Mouse (Mus musculus): Measurements from ENCODE around the gene Dnaaf5.
A peak's percentile ranks its signal among the peaks of the same experiment; 100 is the strongest.

Gene Dnaaf5

GRCm38 (mm10) chr5:139149681-139150602 lies at the start of gene Dnaaf5, which contains the start of gene Prkar1b:
Gene Dnaaf5, plus strand, starts transcription at chr5:139150223.
Gene Prkar1b, minus strand, starts transcription at chr5:139150001.
- peak; percentile 98 for DNase-seq

- no peak for DNase-seq
Observed at GRCm38 (mm10) chr5:139101783-139102182, 48.2 kb upstream of the Dnaaf5 start.

- peak in 1 of 2 experiments; percentile 11 for DNase-seq
Observed at GRCm38 (mm10) chr5:139107815-139108214, 42.2 kb upstream of the Dnaaf5 start.

DNA sequence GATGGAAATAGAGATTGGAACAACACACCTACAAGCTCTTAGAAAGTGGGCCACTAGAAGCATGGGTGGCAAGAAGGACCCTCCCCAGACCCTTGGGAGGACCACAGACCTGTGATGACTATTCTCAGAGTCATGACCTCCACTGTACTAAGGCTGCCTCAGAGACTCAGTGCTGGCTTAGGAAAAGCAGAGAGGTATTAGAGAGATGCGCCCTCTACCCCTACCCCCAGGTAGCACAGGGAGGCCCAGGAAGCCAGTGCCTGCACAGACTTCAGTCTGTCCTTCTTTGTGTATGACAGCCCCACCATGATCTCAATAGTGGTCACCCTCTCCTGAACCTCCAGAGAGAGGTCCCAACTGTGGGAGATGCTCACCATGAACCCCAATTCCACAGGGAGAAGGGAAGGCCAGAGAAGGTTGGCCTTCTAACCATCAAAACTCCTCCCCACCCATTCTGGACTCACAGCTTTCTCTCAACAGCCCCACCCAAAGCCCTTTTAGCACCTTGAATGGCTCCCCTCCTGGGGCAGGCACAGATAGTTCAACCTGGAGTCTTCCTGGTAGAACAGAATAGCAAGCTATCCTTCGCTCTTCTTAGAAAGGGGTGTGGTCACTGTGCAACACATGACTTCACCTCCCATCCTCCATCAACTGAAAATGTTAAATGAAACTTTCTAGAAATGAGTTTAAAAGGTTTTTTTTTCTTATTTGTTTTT lies 39.7 kb upstream of the Dnaaf5 start:
- DNase-seq = peak in 1 of 2 experiments; percentile 10

DNA sequence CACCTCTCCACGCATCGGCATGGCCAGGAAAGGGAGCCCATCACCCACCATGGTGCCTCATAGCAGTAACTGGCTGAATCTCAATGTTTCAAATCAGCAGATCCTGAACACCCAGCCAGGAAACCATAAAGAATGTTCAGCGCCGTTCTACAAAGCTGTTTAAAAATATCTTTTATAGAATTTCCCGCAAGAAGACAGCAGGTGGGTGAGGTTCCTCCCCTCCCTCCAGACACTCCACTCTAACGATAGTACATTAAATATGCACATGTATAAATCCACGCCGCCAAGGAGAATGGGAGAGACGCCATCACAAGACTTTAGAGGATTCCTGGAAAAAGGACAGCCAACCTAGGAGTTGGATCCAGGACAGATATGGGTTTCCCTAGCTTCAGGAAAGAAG lies 38.0 kb upstream of the Dnaaf5 start:
- DNase-seq = no peak

- DNase-seq = no peak
Observed at GRCm38 (mm10) chr5:139112418-139112817, 37.6 kb upstream of the Dnaaf5 start.

- DNase-seq = no peak
Observed at GRCm38 (mm10) chr5:139114876-139115275, 35.1 kb upstream of the Dnaaf5 start.

GRCm38 (mm10) chr5:139115507-139115906 lies 34.5 kb upstream of the Dnaaf5 start:
- no peak for DNase-seq

GRCm38 (mm10) chr5:139118139-139118960 lies 31.7 kb upstream of the Dnaaf5 start:
- DNase-seq = no peak

- no peak for DNase-seq
Observed at GRCm38 (mm10) chr5:139118961-139119276, 31.1 kb upstream of the Dnaaf5 start.

DNA sequence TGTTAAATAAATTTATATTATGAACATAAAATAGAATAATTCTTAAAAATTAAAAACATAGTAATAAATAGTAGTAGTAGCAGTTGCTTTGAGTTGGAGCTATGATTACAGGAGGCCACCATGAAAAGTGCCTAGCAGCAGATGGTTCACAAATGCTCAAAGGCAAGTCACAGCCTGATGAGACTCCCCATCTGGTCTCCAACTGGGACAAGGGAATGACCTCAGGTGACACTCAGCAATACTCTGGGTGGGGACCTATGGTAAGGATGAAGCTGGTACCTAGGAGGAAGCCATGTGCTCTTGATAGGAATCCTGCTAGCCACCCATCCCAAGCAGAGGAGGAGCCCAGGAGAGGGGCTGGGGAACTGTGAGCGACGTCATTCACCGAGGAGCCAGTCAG lies 24.3 kb upstream of the Dnaaf5 start:
- DNase-seq = no peak

- DNase-seq = no peak
Observed at GRCm38 (mm10) chr5:139128476-139129065, 21.5 kb upstream of the Dnaaf5 start.

DNA sequence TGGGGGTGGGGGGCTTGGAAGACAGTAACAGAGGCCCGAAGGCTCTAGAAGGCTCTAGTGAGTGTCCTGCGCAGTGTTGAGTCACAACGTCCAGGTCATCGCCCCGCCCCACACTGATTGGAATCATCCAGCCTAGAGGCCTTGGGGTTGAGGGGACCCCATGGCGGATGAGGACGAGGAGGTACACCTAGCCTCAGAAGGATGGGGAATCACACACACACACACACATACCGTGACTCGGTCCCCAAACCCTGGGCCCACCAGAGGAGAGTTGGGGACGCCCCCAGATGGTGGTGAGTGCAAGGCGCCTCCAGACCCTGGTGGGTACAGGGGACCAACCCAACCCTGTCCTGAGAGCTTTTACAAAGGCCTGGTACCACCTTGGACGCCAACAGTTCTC lies 20.9 kb upstream of the Dnaaf5 start:
- DNase-seq = no peak

DNA sequence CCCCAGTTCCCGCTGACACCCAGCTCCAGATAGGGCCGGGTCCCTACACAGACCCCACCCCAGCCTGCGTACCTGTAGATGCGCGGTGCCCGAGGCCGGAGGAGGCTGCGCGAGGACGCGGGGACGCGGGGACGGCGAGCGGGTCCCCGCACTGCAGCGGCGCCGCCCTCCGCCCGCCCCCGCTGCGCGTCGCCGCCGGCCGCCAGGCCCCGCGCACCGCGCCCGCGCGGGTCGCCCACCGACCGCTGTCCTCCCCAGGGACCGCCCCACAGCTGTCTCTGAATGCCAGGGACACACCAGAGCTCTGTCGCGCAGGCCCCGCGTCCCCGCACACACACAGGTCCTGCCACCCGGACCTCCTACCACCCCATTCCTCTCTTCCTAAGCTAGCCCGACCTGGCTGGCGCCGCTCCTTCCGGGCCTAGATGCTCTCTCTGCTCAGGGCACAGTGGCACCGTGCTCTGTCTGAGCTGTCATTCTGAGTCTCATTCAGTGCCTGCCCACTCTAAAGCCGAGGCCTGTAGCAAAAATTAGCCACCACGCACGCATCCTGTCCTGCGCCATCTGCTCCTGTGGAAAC lies 20.4 kb upstream of the Dnaaf5 start:
- no peak for DNase-seq

GRCm38 (mm10) chr5:139130351-139130750 lies 19.7 kb upstream of the Dnaaf5 start:
- no peak for DNase-seq

GRCm38 (mm10) chr5:139134501-139134900 lies 15.5 kb upstream of the Dnaaf5 start:
- no peak for DNase-seq

- no peak for DNase-seq
Observed at GRCm38 (mm10) chr5:139136341-139136740, 13.7 kb upstream of the Dnaaf5 start.

- no peak for DNase-seq
Observed at GRCm38 (mm10) chr5:139137176-139137575, 12.8 kb upstream of the Dnaaf5 start.

GRCm38 (mm10) chr5:139138261-139138925 lies 11.6 kb upstream of the Dnaaf5 start:
- DNase-seq = no peak

- DNase-seq = no peak
Observed at GRCm38 (mm10) chr5:139138926-139139472, 11.0 kb upstream of the Dnaaf5 start.

DNA sequence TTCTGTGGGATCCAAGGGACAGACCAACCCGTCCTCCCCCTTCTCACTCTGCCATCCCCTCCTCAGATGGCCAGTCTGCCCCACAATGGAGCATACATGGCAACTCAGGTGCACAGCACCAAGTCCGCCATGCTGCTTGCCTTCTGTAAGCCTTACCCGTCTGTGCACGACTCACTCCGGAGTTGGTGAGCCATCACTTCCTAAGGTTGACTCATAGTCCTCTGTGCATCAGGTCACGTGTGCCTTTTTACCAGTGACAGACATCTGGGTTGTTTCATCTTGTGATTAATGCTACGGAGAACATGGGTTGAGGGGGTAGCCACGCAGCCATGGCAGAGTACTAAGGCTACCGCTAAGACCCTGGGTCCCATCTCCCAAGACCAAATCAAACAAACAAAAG lies 9.4 kb upstream of the Dnaaf5 start:
- DNase-seq = no peak

Measured in thymus, postnatal 36 days (tissue).